In the genomic region with DNA sequence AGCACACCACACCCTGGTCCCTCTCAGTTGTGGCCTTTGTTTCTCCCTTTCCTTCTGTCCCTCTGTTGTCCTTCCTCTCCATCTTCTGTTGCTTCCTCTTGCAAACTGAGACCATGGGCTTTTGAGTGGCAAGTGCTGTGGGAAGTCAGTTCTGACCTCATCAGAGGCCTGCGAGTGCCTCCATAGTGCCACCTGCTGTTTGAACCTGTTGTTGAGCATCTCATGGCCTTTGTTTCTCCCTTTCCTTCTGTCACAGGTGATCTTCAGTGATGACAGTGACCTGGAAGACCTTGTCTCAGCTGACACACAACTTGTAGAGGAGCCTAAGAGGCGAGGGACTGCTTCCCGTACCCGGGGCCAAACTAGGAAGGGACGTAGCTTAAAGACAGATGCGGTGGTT, we compare ENCODE assay signal across 8 mouse cellular contexts. TPM values are rescaled to one million over a fixed set of nuclear protein-coding genes. Genes with fewer than 3 reads are reported as not detected.
DNase-seq lines count a peak whose midpoint lies in the region; ATAC-seq and TF ChIP-seq lines count a peak whose summit lies in the region.

No protein-coding gene starts in this region.

- ATAC-seq in heart, embryonic 12.5 days (ENCODE audit: insufficient number of reproducible peaks, low FRiP score): no peak
- ATAC-seq in megakaryocyte, adult 5-6 weeks (ENCODE audit: poor library complexity, severe bottlenecking): peak; percentile 93

- WGBS in heart, embryonic 12.5 days: 78% methylated on average over 6 of the region's 6 CpGs

- peak; percentile 96 for DNase-seq in heart, adult 11 months
- peak; percentile 88 for DNase-seq in CD4-positive, CD25-positive, alpha-beta regulatory T cell, adult 2 months (ENCODE audit: low read depth, low spot score)
- DNase-seq in brain, embryonic 14.5 days (ENCODE audit: low read depth): peak; percentile 74
- DNase-seq in gastrocnemius, adult 18-20 months (ENCODE audit: low spot score): peak; percentile 55
- peak; percentile 79 for DNase-seq in layer of hippocampus, adult 11-12 months (ENCODE audit: low spot score)
- DNase-seq in splenic B cell, adult 2 months (ENCODE audit: low read depth, low spot score): peak; percentile 85

- peak; percentile 71 for TF ChIP-seq CTCF in brain, embryonic 14.5 days (IDR thresholded peaks at IDR 0.05; ENCODE audit: borderline replicate concordance, extremely low read depth, insufficient read depth, insufficient read length)

- no peaks in the 10 kb centered on the region for H3K9me3 ChIP-seq in heart, embryonic 12.5 days (replicated peaks)

- H3K36me3 ChIP-seq in heart, embryonic 12.5 days: peaks cover 89% of the 10 kb centered on the region
- no peaks in the 10 kb centered on the region for H3K36me3 ChIP-seq in splenic B cell, adult 2 months (ENCODE audit: control insufficient read depth, insufficient read depth, low read length, poor library complexity, severe bottlenecking)

- H3K4me3 ChIP-seq in heart, embryonic 12.5 days: no peak overlapping the region

- H3K4me1 ChIP-seq in heart, embryonic 12.5 days (replicated peaks): no peaks in the 10 kb centered on the region

- no peak overlapping the region for H3K9ac ChIP-seq in heart, embryonic 12.5 days

- H3K27ac ChIP-seq in heart, embryonic 12.5 days (ENCODE audit: poor library complexity, severe bottlenecking): no peak overlapping the region

- TF ChIP-seq POLR2A in brain, embryonic 14.5 days (IDR thresholded peaks at IDR 0.05; ENCODE audit: borderline replicate concordance, extremely low read depth, insufficient read depth, insufficient read length, poor library complexity, severe bottlenecking): no peak

- H3K27me3 ChIP-seq in heart, embryonic 12.5 days (replicated peaks): no peaks in the 10 kb centered on the region
- no peaks in the 10 kb centered on the region for H3K27me3 ChIP-seq in splenic B cell, adult 2 months (ENCODE audit: control insufficient read depth, insufficient read depth, low read length, poor library complexity, severe bottlenecking)

- H3K4me2 ChIP-seq in heart, embryonic 12.5 days: no peak overlapping the region

RNA-seq across cellular contexts. Expression of a gene that starts 9.7 kb away (rescaled TPM):
- 267 and 273 TPM in 2 replicates for polyA plus RNA-seq in heart, embryonic 12.5 days (2016; fragmentation: Nextera tagmentation; extraction: Ambion mirVana)
- 303 and 362 TPM in 2 replicates for polyA plus RNA-seq in brain, embryonic 14.5 days (2012; rRNA removed)
- total RNA-seq in gastrocnemius, adult 18-20 months (2021): 100 to 1,000 TPM; 264 to 302 TPM
- total RNA-seq in megakaryocyte, adult 5-6 weeks (2015): 385 and 398 TPM in 2 replicates
- total RNA-seq in megakaryocyte, adult 5-6 weeks (2017): 347 and 441 TPM in 2 replicates

RNA-seq across cellular contexts. Expression of a gene that starts 15.2 kb away (rescaled TPM):
- polyA plus RNA-seq in heart, embryonic 12.5 days (2016; fragmentation: Nextera tagmentation; extraction: Ambion mirVana): 58.8 and 60.7 TPM in 2 replicates
- 109 and 137 TPM in 2 replicates for polyA plus RNA-seq in brain, embryonic 14.5 days (2012; rRNA removed)
- total RNA-seq in gastrocnemius, adult 18-20 months (2021): 10 to 100 TPM; 12.9 to 20.2 TPM
- total RNA-seq in megakaryocyte, adult 5-6 weeks (2015): 28.4 and 28.6 TPM in 2 replicates
- total RNA-seq in megakaryocyte, adult 5-6 weeks (2017): 47.8 and 52.2 TPM in 2 replicates

RNA-seq across cellular contexts. Expression of a gene that starts 20.2 kb away (rescaled TPM):
- polyA plus RNA-seq in heart, embryonic 12.5 days (2016; fragmentation: Nextera tagmentation; extraction: Ambion mirVana): 24.0 and 26.1 TPM in 2 replicates
- 11.3 and 12.6 TPM in 2 replicates for polyA plus RNA-seq in brain, embryonic 14.5 days (2012; rRNA removed)
- total RNA-seq in gastrocnemius, adult 18-20 months (2021): under 1 TPM; 0.21 to 0.36 TPM
- 26.3 and 37.4 TPM in 2 replicates for total RNA-seq in megakaryocyte, adult 5-6 weeks (2015)
- 15.2 and 30.9 TPM in 2 replicates for total RNA-seq in megakaryocyte, adult 5-6 weeks (2017)

RNA-seq across cellular contexts. Expression of a gene that starts 34.3 kb away (rescaled TPM):
- polyA plus RNA-seq in heart, embryonic 12.5 days (2016; fragmentation: Nextera tagmentation; extraction: Ambion mirVana): 53.8 and 55.8 TPM in 2 replicates
- polyA plus RNA-seq in brain, embryonic 14.5 days (2012; rRNA removed): 33.6 and 49.2 TPM in 2 replicates
- total RNA-seq in gastrocnemius, adult 18-20 months (2021): 10 to 100 TPM in 1 of 2 experiments, 1 to 10 TPM in 1; 6.6 to 11.4 TPM
- 67.5 and 75.2 TPM in 2 replicates for total RNA-seq in megakaryocyte, adult 5-6 weeks (2015)
- total RNA-seq in megakaryocyte, adult 5-6 weeks (2017): 64.3 and 100 TPM in 2 replicates

RNA-seq across cellular contexts. Expression of a gene that starts 37.0 kb away (rescaled TPM):
- 46.2 and 48.2 TPM in 2 replicates for polyA plus RNA-seq in heart, embryonic 12.5 days (2016; fragmentation: Nextera tagmentation; extraction: Ambion mirVana)
- polyA plus RNA-seq in brain, embryonic 14.5 days (2012; rRNA removed): 48.7 and 53.6 TPM in 2 replicates
- total RNA-seq in gastrocnemius, adult 18-20 months (2021): 10 to 100 TPM; 15.7 to 16.4 TPM
- total RNA-seq in megakaryocyte, adult 5-6 weeks (2015): 49.8 and 64.3 TPM in 2 replicates
- total RNA-seq in megakaryocyte, adult 5-6 weeks (2017): 34.8 and 35.1 TPM in 2 replicates

Comparison
In these comparisons a context has a peak if more than half of its experiments do, and no peak if none do; other contexts are left out.
1. RNA of a gene that starts 20.2 kb away (total RNA-seq): 15.2 to 37.4 TPM in megakaryocyte, adult 5-6 weeks; 0.21 to 0.36 TPM in gastrocnemius, adult 18-20 months; every median in the first group is over 10 times any median in the second.
2. Peak in every context shown above with its lines, with median percentiles within 50 percentile points of each other: DNase-seq.